Mouse (Mus musculus): ENCODE data around the gene Ndfip2. TPM values are rescaled to one million over a fixed set of nuclear protein-coding genes. Genes with fewer than 3 reads are reported as not detected.

Gene Ndfip2
- polyA plus RNA-seq, 1 experiment from 2014 or later: 77.5 TPM

- no peak overlapping the region for H3K4me3 ChIP-seq (ENCODE audit: low read depth, low read length)
- H3K4me2 ChIP-seq (ENCODE audit: low read depth): no peak overlapping the region
- H3K9me3 ChIP-seq (ENCODE audit: control insufficient read depth, low read length): no peaks in the 10 kb centered on the region
- WGBS: 86% methylated on average over 10 of the region's 10 CpGs
- DNase-seq (ENCODE audit: low spot score) (no peak), ATAC-seq (ENCODE audit: insufficient read depth, low FRiP score, low TSS enrichment) (no peak)
- no peak overlapping the region for H3K9ac ChIP-seq (ENCODE audit: low read length)
- H3K4me1 ChIP-seq (ENCODE audit: control insufficient read depth, insufficient read depth, low read length): no peaks in the 10 kb centered on the region
- H3K27me3 ChIP-seq (ENCODE audit: control insufficient read depth, insufficient read depth, low read length): no peaks in the 10 kb centered on the region
- H3K27ac ChIP-seq (ENCODE audit: low read depth, low read length): no peak overlapping the region
- no peaks in the 10 kb centered on the region for H3K36me3 ChIP-seq (ENCODE audit: control insufficient read depth, insufficient read depth, low read length)
These were observed 18.3 kb upstream of the Ndfip2 start for GRCm38 (mm10) chr14:105240120-105240519.

- Histone ChIP-seq H3K4me1 (ENCODE audit: control insufficient read depth, insufficient read depth, low read length) (no peaks in the 10 kb centered on the region), H3K4me3 (ENCODE audit: low read depth, low read length) (no peak overlapping the region), H3K27ac (ENCODE audit: low read depth, low read length) (no peak overlapping the region), H3K27me3 (ENCODE audit: control insufficient read depth, insufficient read depth, low read length) (no peaks in the 10 kb centered on the region), H3K4me2 (ENCODE audit: low read depth) (no peak overlapping the region), H3K36me3 (ENCODE audit: control insufficient read depth, insufficient read depth, low read length) (no peaks in the 10 kb centered on the region), H3K9me3 (ENCODE audit: control insufficient read depth, low read length) (no peaks in the 10 kb centered on the region), H3K9ac (ENCODE audit: low read length) (no peak overlapping the region)
- ATAC-seq (ENCODE audit: insufficient read depth, low FRiP score, low TSS enrichment) (no peak), DNase-seq (ENCODE audit: low spot score) (no peak)
- 85% methylated on average over 7 of the region's 7 CpGs for WGBS
These were observed 14.4 kb upstream of the Ndfip2 start for GRCm38 (mm10) chr14:105243805-105244443.

- H3K9me3 ChIP-seq (ENCODE audit: control insufficient read depth, low read length): no peaks in the 10 kb centered on the region
- H3K27me3 ChIP-seq (ENCODE audit: control insufficient read depth, insufficient read depth, low read length): no peaks in the 10 kb centered on the region
- no peak overlapping the region for H3K9ac ChIP-seq (ENCODE audit: low read length)
- ATAC-seq (ENCODE audit: insufficient read depth, low FRiP score, low TSS enrichment): no peak
- H3K4me1 ChIP-seq (ENCODE audit: control insufficient read depth, insufficient read depth, low read length): no peaks in the 10 kb centered on the region
- H3K4me3 ChIP-seq (ENCODE audit: low read depth, low read length): no peak overlapping the region
- no peak for DNase-seq (ENCODE audit: low spot score)
- no peaks in the 10 kb centered on the region for H3K36me3 ChIP-seq (ENCODE audit: control insufficient read depth, insufficient read depth, low read length)
- no peak overlapping the region for H3K27ac ChIP-seq (ENCODE audit: low read depth, low read length)
- no peak overlapping the region for H3K4me2 ChIP-seq (ENCODE audit: low read depth)
These were observed 7.3 kb upstream of the Ndfip2 start for GRCm38 (mm10) chr14:105251038-105251437.

GRCm38 (mm10) chr14:105253304-105253703 is 5.1 kb upstream of the Ndfip2 start:
- Histone ChIP-seq H3K27ac (ENCODE audit: low read depth, low read length) (no peak overlapping the region), H3K4me2 (ENCODE audit: low read depth) (no peak overlapping the region), H3K4me1 (ENCODE audit: control insufficient read depth, insufficient read depth, low read length) (no peaks in the 10 kb centered on the region), H3K4me3 (ENCODE audit: low read depth, low read length) (no peak overlapping the region), H3K36me3 (ENCODE audit: control insufficient read depth, insufficient read depth, low read length) (no peaks in the 10 kb centered on the region), H3K27me3 (ENCODE audit: control insufficient read depth, insufficient read depth, low read length) (no peaks in the 10 kb centered on the region), H3K9me3 (ENCODE audit: control insufficient read depth, low read length) (no peaks in the 10 kb centered on the region), H3K9ac (ENCODE audit: low read length) (no peak overlapping the region)
- ATAC-seq (ENCODE audit: insufficient read depth, low FRiP score, low TSS enrichment) (no peak), DNase-seq (ENCODE audit: low spot score) (no peak)
- WGBS: 31% methylated on average over 7 of the region's 7 CpGs

GRCm38 (mm10) chr14:105254401-105254800 is 4.0 kb upstream of the Ndfip2 start:
- no peaks in the 10 kb centered on the region for H3K9me3 ChIP-seq (ENCODE audit: control insufficient read depth, low read length)

GRCm38 (mm10) chr14:105255620-105256019 is 2.8 kb upstream of the Ndfip2 start:
- ATAC-seq (ENCODE audit: insufficient read depth, low FRiP score, low TSS enrichment) (no peak), DNase-seq (ENCODE audit: low spot score) (no peak)
- no peaks in the 10 kb centered on the region for H3K4me1 ChIP-seq (ENCODE audit: control insufficient read depth, insufficient read depth, low read length)
- H3K27me3 ChIP-seq (ENCODE audit: control insufficient read depth, insufficient read depth, low read length): no peaks in the 10 kb centered on the region
- no peaks in the 10 kb centered on the region for H3K9me3 ChIP-seq (ENCODE audit: control insufficient read depth, low read length)
- no peak overlapping the region for H3K27ac ChIP-seq (ENCODE audit: low read depth, low read length)
- no peak overlapping the region for H3K4me3 ChIP-seq (ENCODE audit: low read depth, low read length)
- WGBS: 79% methylated on average over 7 of the region's 7 CpGs
- no peaks in the 10 kb centered on the region for H3K36me3 ChIP-seq (ENCODE audit: control insufficient read depth, insufficient read depth, low read length)
- H3K4me2 ChIP-seq (ENCODE audit: low read depth): no peak overlapping the region
- no peak overlapping the region for H3K9ac ChIP-seq (ENCODE audit: low read length)

More at GRCm38 (mm10) chr14:105254401-105254800, 4.0 kb upstream of the Ndfip2 start:
- Histone ChIP-seq H3K27ac (ENCODE audit: low read depth, low read length) (no peak overlapping the region), H3K4me3 (ENCODE audit: low read depth, low read length) (no peak overlapping the region), H3K4me2 (ENCODE audit: low read depth) (no peak overlapping the region), H3K36me3 (ENCODE audit: control insufficient read depth, insufficient read depth, low read length) (no peaks in the 10 kb centered on the region), H3K27me3 (ENCODE audit: control insufficient read depth, insufficient read depth, low read length) (no peaks in the 10 kb centered on the region), H3K9ac (ENCODE audit: low read length) (no peak overlapping the region), H3K4me1 (ENCODE audit: control insufficient read depth, insufficient read depth, low read length) (no peaks in the 10 kb centered on the region)
- ATAC-seq (ENCODE audit: insufficient read depth, low FRiP score, low TSS enrichment): no peak
- DNase-seq (ENCODE audit: low spot score): no peak
- 88% methylated on average over 5 of the region's 5 CpGs for WGBS

GRCm38 (mm10) chr14:105259035-105259880 is 885 bp downstream of the Ndfip2 start:
- DNase-seq (ENCODE audit: low spot score): no peak
- peak; percentile 81 for ATAC-seq (ENCODE audit: insufficient read depth, low FRiP score, low TSS enrichment)
- Histone ChIP-seq H3K36me3 (ENCODE audit: control insufficient read depth, insufficient read depth, low read length) (no peaks in the 10 kb centered on the region), H3K9me3 (ENCODE audit: control insufficient read depth, low read length) (no peaks in the 10 kb centered on the region), H3K9ac (ENCODE audit: low read length) (peak overlapping the region; percentile 92), H3K27ac (ENCODE audit: low read depth, low read length) (peak overlapping the region; percentile 93), H3K4me3 (ENCODE audit: low read depth, low read length) (peak overlapping the region; percentile 91), H3K27me3 (ENCODE audit: control insufficient read depth, insufficient read depth, low read length) (no peaks in the 10 kb centered on the region), H3K4me2 (ENCODE audit: low read depth) (peak overlapping the region; percentile 81), H3K4me1 (ENCODE audit: control insufficient read depth, insufficient read depth, low read length) (no peaks in the 10 kb centered on the region)
- WGBS: 13% methylated on average over 29 of the region's 34 CpGs

GRCm38 (mm10) chr14:105262923-105263322 is 4.5 kb downstream of the Ndfip2 start:
- Histone ChIP-seq H3K9me3 (ENCODE audit: control insufficient read depth, low read length) (no peaks in the 10 kb centered on the region), H3K27me3 (ENCODE audit: control insufficient read depth, insufficient read depth, low read length) (no peaks in the 10 kb centered on the region), H3K4me3 (ENCODE audit: low read depth, low read length) (no peak overlapping the region), H3K36me3 (ENCODE audit: control insufficient read depth, insufficient read depth, low read length) (no peaks in the 10 kb centered on the region), H3K4me2 (ENCODE audit: low read depth) (no peak overlapping the region), H3K4me1 (ENCODE audit: control insufficient read depth, insufficient read depth, low read length) (no peaks in the 10 kb centered on the region), H3K9ac (ENCODE audit: low read length) (no peak overlapping the region), H3K27ac (ENCODE audit: low read depth, low read length) (no peak overlapping the region)
- no peak for ATAC-seq (ENCODE audit: insufficient read depth, low FRiP score, low TSS enrichment)
- WGBS: 70% methylated on average over 5 of the region's 5 CpGs
- no peak for DNase-seq (ENCODE audit: low spot score)

- H3K9me3 ChIP-seq (ENCODE audit: control insufficient read depth, low read length): no peaks in the 10 kb centered on the region
- ATAC-seq (ENCODE audit: insufficient read depth, low FRiP score, low TSS enrichment): no peak
- H3K4me3 ChIP-seq (ENCODE audit: low read depth, low read length): no peak overlapping the region
- H3K27ac ChIP-seq (ENCODE audit: low read depth, low read length): no peak overlapping the region
- H3K36me3 ChIP-seq (ENCODE audit: control insufficient read depth, insufficient read depth, low read length): no peaks in the 10 kb centered on the region
- DNase-seq (ENCODE audit: low spot score): no peak
- no peak overlapping the region for H3K4me2 ChIP-seq (ENCODE audit: low read depth)
- WGBS: 83% methylated on average over 6 of the region's 6 CpGs
- no peak overlapping the region for H3K9ac ChIP-seq (ENCODE audit: low read length)
- no peaks in the 10 kb centered on the region for H3K4me1 ChIP-seq (ENCODE audit: control insufficient read depth, insufficient read depth, low read length)
- H3K27me3 ChIP-seq (ENCODE audit: control insufficient read depth, insufficient read depth, low read length): no peaks in the 10 kb centered on the region
These were observed 8.7 kb downstream of the Ndfip2 start for GRCm38 (mm10) chr14:105267095-105267494.
